Mouse (Mus musculus): ENCODE measurements around the gene Wdr60.

GRCm38 (mm10) chr12:116270538-116270937 lies 7.7 kb upstream of the Wdr60 start:
- TF ChIP-seq CTCF (IDR thresholded peaks at IDR 0.05; ENCODE audit: low read depth, low read length) (no peak), GATA1 (IDR thresholded peaks at IDR 0.05; ENCODE audit: borderline replicate concordance, low read length) (no peak), POLR2AphosphoS5 (IDR thresholded peaks at IDR 0.05; ENCODE audit: insufficient replicate concordance, low read depth, low read length) (no peak), TAL1 (conservative IDR thresholded peaks at IDR 0.05; ENCODE audit: low read depth, low read length) (no peak), GATA2 (IDR thresholded peaks at IDR 0.05; ENCODE audit: borderline replicate concordance, low read depth, low read length) (no peak)
